Mouse (Mus musculus) left cerebral cortex, adult 11 months (tissue): ENCODE measurements at regions not wholly inside any gene's neighbourhood (a gene's known extent, or its start where the extent isn't known, plus 50 kb on each side); places are given as distances from the start of the nearest gene placed in this dataset.

Experiments
- DNase-seq: peaks from one replicate; pipeline ENCODE4 v3.0.0; 2022; ENCODE audit warnings: low spot score

GRCm38 (mm10) chr11:113182083-113182861 is 400.2 kb downstream of the Sox9 start:
- no peak for DNase-seq

GRCm38 (mm10) chr11:113183556-113183955 is 401.5 kb downstream of the Sox9 start:
- no peak for DNase-seq

GRCm38 (mm10) chr11:113184095-113184494 is 402.1 kb downstream of the Sox9 start:
- DNase-seq, result no peak

GRCm38 (mm10) chr11:113187407-113187806 is 405.4 kb downstream of the Sox9 start:
- no peak for DNase-seq

- DNase-seq, result peak; percentile 53
Observed at GRCm38 (mm10) chr11:113188263-113188920, 406.4 kb downstream of the Sox9 start.

GRCm38 (mm10) chr11:113190006-113190405 is 408.0 kb downstream of the Sox9 start:
- no peak for DNase-seq

- no peak for DNase-seq
Observed at GRCm38 (mm10) chr11:113190520-113190919, 408.5 kb downstream of the Sox9 start.

- no peak for DNase-seq
Observed at GRCm38 (mm10) chr11:113191006-113191405, 409.0 kb downstream of the Sox9 start.

GRCm38 (mm10) chr11:113192086-113192856 is 410.2 kb downstream of the Sox9 start:
- no peak for DNase-seq

GRCm38 (mm10) chr11:113194144-113194827 is 412.3 kb downstream of the Sox9 start:
- DNase-seq, result no peak
